Mouse (Mus musculus) intestine, postnatal 0 days (tissue): ENCODE measurements around the gene Slc38a3. TPM values are rescaled to one million over a fixed set of nuclear protein-coding genes. Genes with fewer than 3 reads are reported as not detected.

Experiments used
- ATAC-seq: fragments of 200-750 bp; cut with Nextera tagmentation; 2 replicates; pipeline ENCODE4 v1.8.0; 2017; ENCODE audit warnings: mild to moderate bottlenecking, moderate TSS enrichment, moderate library complexity
- H3K27ac ChIP-seq: fragments of 300-500 bp; sonication (generic); 2 replicates; pipeline ENCODE4 v1.5.1; 2014; ENCODE audit warnings: mild to moderate bottlenecking, low read depth, low read length, moderate library complexity
- H3K27me3 ChIP-seq: fragments of 300-500 bp; sonication (generic); replicated peaks from 2 replicates; pipeline ENCODE4 v1.6.1; 2014; ENCODE audit warnings: low read length, mixed read lengths; ENCODE audit not compliant: control insufficient read depth, insufficient read depth
- H3K36me3 ChIP-seq: fragments of 300-500 bp; sonication (generic); 2 replicates; pipeline ENCODE4 v1.6.1; 2014; ENCODE audit warnings: mild to moderate bottlenecking, moderate library complexity; ENCODE audit not compliant: control insufficient read depth, insufficient read depth
- H3K4me1 ChIP-seq: fragments of 300-500 bp; sonication (generic); replicated peaks from 2 replicates; pipeline ENCODE4 v1.6.1; 2014; ENCODE audit warnings: antibody characterized with exemption, low read length, mixed read lengths; ENCODE audit not compliant: control insufficient read depth, insufficient read depth
- H3K4me2 ChIP-seq: fragments of 300-500 bp; sonication (generic); replicated peaks from 2 replicates; pipeline ENCODE4 v1.6.1; 2014; ENCODE audit warnings: low read depth, mild to moderate bottlenecking, moderate library complexity
- H3K4me3 ChIP-seq: fragments of 300-500 bp; sonication (generic); 2 replicates; pipeline ENCODE4 v1.5.1; 2014; ENCODE audit warnings: low read depth, low read length
- H3K9ac ChIP-seq: fragments of 300-500 bp; sonication (generic); 2 replicates; pipeline ENCODE4 v1.6.1; 2014; ENCODE audit warnings: mild to moderate bottlenecking, low read depth, low read length
- H3K9me3 ChIP-seq: fragments of 300-500 bp; sonication (generic); 2 replicates; pipeline ENCODE4 v1.6.1; 2016; ENCODE audit warnings: mixed run types; ENCODE audit not compliant: control insufficient read depth
- CTCF ChIP-seq: sonication (generic); IDR thresholded peaks from 2 replicates; pipeline ENCODE4 v1.5.1; 2016; ENCODE audit warnings: low read depth, mild to moderate bottlenecking, control low read depth, antibody characterized with exemption, moderate library complexity
- WGBS: fragments of 180-500 bp; shearing (Covaris S2); extraction: QIAGEN DNeasy Blood & Tissue Kit; methylation state at CpG from one replicate; pipeline ENCODE4 v1.1.7; 2014; 5-methylcytosine and 5-hydroxymethylcytosine counted together
- polyA plus RNA-seq: library from polyadenylated mRNA; unstranded; fragments of >200 nt; fragmentation: Nextera tagmentation; extraction: Ambion mirVana; gene quantifications from 2 replicates; pipeline ENCODE4 v1.2.1, GENCODE M21; 2015

The Slc38a3 gene
- polyA plus RNA-seq, 1 experiment from 2014 or later, result 15.5 TPM

DNA sequence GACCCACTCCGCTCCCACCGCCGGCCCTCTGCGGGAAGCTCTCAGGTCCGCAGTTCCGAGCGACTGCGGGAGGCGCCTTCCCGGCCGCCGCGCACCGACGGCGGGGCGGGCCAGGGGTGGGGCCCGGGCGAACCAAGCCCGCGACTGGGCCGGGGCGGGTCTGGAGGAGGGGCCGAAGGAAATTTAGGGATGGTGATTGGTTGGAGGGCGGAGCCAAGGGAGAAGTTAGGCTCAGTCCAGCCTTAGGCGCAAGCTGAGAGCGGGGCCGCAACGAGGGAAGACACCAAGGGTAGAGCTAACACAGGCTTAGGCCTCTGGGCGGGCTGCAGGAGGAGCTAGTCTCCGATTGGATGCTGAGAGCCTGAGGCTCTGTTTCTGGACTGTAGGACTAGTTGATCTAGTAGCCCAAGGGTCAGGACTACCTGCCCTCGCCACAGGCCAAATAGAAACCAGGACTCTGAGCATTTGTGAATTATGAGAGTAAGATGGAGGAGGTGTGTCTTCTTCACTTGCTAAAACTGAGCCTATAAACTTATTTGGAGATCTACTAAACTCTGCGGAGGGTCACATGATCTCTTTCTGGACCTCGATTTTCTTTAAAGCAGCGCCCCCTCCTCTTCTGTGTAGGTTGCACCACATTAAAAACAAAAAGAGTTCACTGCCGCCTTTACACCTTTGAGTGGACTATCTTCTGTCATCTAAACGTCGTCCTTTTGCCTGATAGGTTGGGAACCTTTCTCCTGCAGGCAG is 33.9 kb downstream of the Slc38a3 start, which contains the start of gene Gnai2:
Gene Gnai2, minus strand, starts transcription at position 89 of the 750 bp plus-strand sequence.
- no peaks in the 10 kb centered on the region for H3K9me3 ChIP-seq
- peak within 1 kb of the TSS; percentile 87 for H3K9ac ChIP-seq
- 5% methylated on average over 38 of the region's 38 CpGs for WGBS
- H3K4me3 ChIP-seq, result peak within 1 kb of the TSS; percentile 95
- no peaks in the 10 kb centered on the region for H3K27me3 ChIP-seq
- H3K4me2 ChIP-seq, result peak within 1 kb of the TSS; percentile 97
- H3K36me3 ChIP-seq, result no peaks in the 10 kb centered on the region
- peak; percentile 95 for ATAC-seq
- H3K27ac ChIP-seq, result peak within 1 kb of the TSS; percentile 83
- TF ChIP-seq CTCF, result peak; percentile 7
- H3K4me1 ChIP-seq, result 0 out of 2 replicates have a peak, but pooled peaks cover 5% of the 10 kb centered on the region

DNA sequence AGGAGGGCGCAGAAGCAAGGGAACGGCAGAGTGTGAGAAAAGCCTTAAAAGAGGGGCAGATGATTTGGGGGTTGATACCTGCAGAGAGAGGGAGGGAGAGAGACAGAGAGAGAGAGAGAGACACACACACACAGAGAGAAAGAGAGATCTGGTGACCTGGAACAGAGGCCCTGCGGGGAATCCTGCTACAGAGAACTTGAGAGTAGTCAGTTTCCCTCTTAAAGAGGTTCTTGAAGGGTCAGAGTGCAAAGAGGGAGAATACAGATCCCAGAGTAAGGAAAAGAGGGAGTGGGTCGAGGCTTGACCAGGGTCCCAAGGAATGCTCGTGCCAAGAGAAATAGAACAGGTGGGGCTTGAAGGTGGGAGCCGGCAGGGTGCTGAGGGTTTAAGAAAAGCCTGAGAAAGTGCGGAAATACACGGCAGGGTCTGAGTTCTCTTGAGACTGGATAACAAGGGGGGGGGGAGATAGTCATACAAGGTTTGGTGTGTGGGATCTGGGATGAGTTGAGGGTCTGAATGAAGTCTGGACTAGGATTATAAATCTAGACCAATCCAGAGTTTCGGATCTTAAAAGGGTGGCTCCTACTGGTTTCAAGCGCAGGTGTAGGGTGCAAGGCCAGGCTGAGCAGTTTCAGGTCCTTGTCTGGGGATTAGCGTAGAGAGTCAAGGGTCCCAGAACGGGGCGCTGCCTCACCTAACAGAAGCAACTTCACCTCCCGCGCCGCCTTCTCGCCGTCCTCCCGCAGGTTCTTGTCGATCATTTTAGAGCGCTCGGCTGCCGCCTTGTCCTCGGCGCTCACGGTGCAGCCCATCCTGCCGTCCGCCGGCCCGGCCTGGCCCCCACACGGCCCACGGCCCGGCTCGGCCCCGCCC is 34.7 kb downstream of the Slc38a3 start:
- 0 out of 2 replicates have a peak, but pooled peaks cover 10% of the 10 kb centered on the region for H3K4me1 ChIP-seq
- 2% methylated on average over 35 of the region's 35 CpGs for WGBS
- no peaks in the 10 kb centered on the region for H3K9me3 ChIP-seq
- peak; percentile 3 for ATAC-seq
- no peaks in the 10 kb centered on the region for H3K27me3 ChIP-seq
- H3K9ac ChIP-seq, result peak overlapping the region; percentile 87
- H3K36me3 ChIP-seq, result no peaks in the 10 kb centered on the region
- peak overlapping the region; percentile 97 for H3K4me2 ChIP-seq
- 0 out of 2 replicates have a peak, but pooled peaks have one; percentile 1 for TF ChIP-seq CTCF
- peak overlapping the region; percentile 83 for H3K27ac ChIP-seq
- H3K4me3 ChIP-seq, result peak overlapping the region; percentile 95

DNA sequence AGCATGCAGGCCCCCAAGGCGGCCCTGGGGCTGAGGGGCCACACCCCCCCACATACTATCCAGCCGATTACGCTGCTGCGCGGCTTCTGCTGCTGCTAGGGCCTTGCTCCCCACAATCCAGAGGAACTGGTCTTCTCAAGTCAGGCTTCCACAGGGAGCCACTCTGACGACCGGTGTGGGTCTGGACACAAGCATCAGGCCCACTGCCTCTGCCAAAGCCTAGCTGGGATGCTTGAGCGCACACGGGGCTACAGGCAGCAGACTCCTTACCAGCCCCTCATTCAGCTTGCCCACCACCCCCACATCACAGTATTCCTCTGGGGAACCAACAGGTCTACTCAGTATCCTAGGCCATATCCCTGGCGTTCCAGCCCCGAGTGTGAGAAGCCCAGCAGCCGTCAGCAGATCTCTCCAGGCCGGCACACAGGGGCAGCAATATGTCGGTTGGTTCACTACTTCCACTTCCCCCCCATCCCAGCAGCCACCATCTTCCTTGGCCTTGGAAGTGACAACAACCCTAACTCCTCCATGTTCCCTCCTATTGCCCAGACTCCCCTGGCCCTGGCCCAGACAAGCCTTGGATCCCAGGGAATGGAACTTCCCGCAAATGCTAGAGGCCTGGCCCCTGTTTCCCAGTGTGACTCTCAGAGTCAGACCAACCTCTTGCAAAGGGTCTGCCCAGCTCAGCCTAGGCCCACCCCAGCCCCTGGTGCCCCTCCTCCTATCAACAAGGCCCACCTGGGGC is 35.5 kb downstream of the Slc38a3 start:
- 0 out of 2 replicates have a peak, but pooled peaks cover 16% of the 10 kb centered on the region for H3K4me1 ChIP-seq
- TF ChIP-seq CTCF, result no peak
- no peaks in the 10 kb centered on the region for H3K36me3 ChIP-seq
- WGBS, result 2% methylated on average over 15 of the region's 15 CpGs
- H3K27ac ChIP-seq, result peak overlapping the region; percentile 83
- ATAC-seq, result no peak; the same call in 1 of the 2 replicates
- H3K9ac ChIP-seq, result peak overlapping the region; percentile 87
- H3K27me3 ChIP-seq, result no peaks in the 10 kb centered on the region
- peak overlapping the region; percentile 95 for H3K4me3 ChIP-seq
- peak overlapping the region; percentile 97 for H3K4me2 ChIP-seq
- no peaks in the 10 kb centered on the region for H3K9me3 ChIP-seq

DNA sequence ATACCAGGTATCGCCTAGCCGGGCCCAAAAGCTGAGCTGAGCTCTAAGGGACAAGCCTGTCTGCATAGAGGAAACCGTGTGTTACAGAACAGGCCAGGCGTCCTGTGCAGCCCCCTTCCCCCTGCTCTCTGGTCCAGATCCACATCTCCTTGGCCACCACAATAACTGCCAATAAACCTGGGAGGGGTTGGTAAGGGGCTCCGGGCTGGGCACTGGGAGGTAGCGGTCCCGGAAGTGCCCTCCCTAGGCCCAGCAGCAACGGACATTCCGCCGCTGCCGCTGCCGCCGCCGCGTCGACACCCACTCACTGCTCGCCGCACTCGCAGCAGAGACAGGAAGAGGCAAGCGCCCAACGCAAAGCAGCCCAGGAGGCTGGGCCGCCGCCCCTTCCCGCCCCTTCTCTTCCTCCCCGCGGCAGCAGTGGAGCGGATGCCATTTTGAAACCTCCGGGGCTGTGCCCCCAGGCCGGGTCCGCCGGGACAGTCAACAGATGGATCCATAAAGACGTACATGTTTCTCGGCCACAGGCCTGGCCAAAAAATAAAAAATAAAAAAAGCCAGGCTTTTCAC is 36.2 kb downstream of the Slc38a3 start:
- H3K27me3 ChIP-seq, result no peaks in the 10 kb centered on the region
- TF ChIP-seq CTCF, result no peak
- peak overlapping the region; percentile 97 for H3K4me2 ChIP-seq
- 0 out of 2 replicates have a peak, but pooled peaks cover 16% of the 10 kb centered on the region for H3K4me1 ChIP-seq
- H3K27ac ChIP-seq, result peak overlapping the region; percentile 83
- peak overlapping the region; percentile 87 for H3K9ac ChIP-seq
- peak overlapping the region; percentile 95 for H3K4me3 ChIP-seq
- H3K9me3 ChIP-seq, result no peaks in the 10 kb centered on the region
- peak; percentile 14; the same call in 1 of the 2 replicates for ATAC-seq
- no peaks in the 10 kb centered on the region; the same call in 1 of the 2 replicates for H3K36me3 ChIP-seq
- 2% methylated on average over 33 of the region's 33 CpGs for WGBS

DNA sequence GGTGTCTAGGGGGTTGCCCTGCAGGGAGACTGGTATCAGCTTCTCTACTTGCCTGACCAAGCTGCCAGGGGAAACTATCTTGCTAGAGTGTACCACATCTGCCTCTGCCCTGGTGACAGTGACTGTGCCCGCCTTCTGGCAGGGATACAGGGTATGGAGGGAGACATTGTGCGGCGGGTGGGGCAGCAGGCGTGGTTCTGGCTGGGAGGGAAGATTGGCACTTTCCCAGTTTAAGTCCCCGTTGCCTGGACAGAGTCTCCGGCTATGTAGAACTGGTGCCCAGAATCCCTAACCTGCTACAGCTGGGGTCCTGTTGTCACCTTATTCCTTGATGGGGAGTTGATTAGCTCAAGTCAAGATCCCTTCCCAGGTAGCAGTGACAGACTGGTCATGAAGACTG is 36.9 kb downstream of the Slc38a3 start:
- peaks cover 2% of the 10 kb centered on the region; the same call in 1 of the 2 replicates for H3K36me3 ChIP-seq
- no peaks in the 10 kb centered on the region for H3K9me3 ChIP-seq
- H3K27me3 ChIP-seq, result no peaks in the 10 kb centered on the region
- TF ChIP-seq CTCF, result no peak
- H3K4me1 ChIP-seq, result 0 out of 2 replicates have a peak, but pooled peaks cover 16% of the 10 kb centered on the region
- H3K9ac ChIP-seq, result peak overlapping the region; percentile 87; the same call in 1 of the 2 replicates
- H3K27ac ChIP-seq, result peak overlapping the region; percentile 83; the same call in 1 of the 2 replicates
- H3K4me3 ChIP-seq, result peak overlapping the region; percentile 95
- H3K4me2 ChIP-seq, result peak overlapping the region; percentile 97
- WGBS, result 49% methylated on average over 6 of the region's 6 CpGs
- ATAC-seq, result no peak
